Mouse (Mus musculus): Measurements from ENCODE around the gene Slc25a14.

The Slc25a14 gene

GRCm38 (mm10) chrX:48623379-48624053 lies at the start of gene Slc25a14:
Gene Slc25a14, plus strand, starts transcription at chrX:48623413.
- DNase-seq = peak; percentile 61 to 65

- no peak for DNase-seq
Measured at GRCm38 (mm10) chrX:48583332-48583731, 39.9 kb upstream of the Slc25a14 start.

GRCm38 (mm10) chrX:48593721-48594098 lies 29.5 kb upstream of the Slc25a14 start:
- DNase-seq = no peak

- peak; percentile 56 to 70 for DNase-seq
Measured at GRCm38 (mm10) chrX:48594099-48594760, 29.0 kb upstream of the Slc25a14 start, which contains the start of gene Zfp280c. Gene Zfp280c, minus strand, starts transcription at chrX:48594504.

- no peak for DNase-seq
Measured at GRCm38 (mm10) chrX:48596053-48596452, 27.2 kb upstream of the Slc25a14 start.

- DNase-seq = no peak
Measured at GRCm38 (mm10) chrX:48596906-48597305, 26.3 kb upstream of the Slc25a14 start.

GRCm38 (mm10) chrX:48604872-48605271 lies 18.3 kb upstream of the Slc25a14 start:
- no peak for DNase-seq

- no peak for DNase-seq
Measured at GRCm38 (mm10) chrX:48623049-48623378, 199 bp upstream of the Slc25a14 start.

GRCm38 (mm10) chrX:48624054-48624420 lies 824 bp downstream of the Slc25a14 start:
- no peak for DNase-seq

GRCm38 (mm10) chrX:48637032-48637431 lies 13.8 kb downstream of the Slc25a14 start:
- DNase-seq = no peak

- peak; percentile 2 to 15 for DNase-seq
Measured at GRCm38 (mm10) chrX:48644122-48644521, 20.9 kb downstream of the Slc25a14 start.

- no peak for DNase-seq
Measured at GRCm38 (mm10) chrX:48666807-48667206, 43.6 kb downstream of the Slc25a14 start.

- no peak for DNase-seq
Measured at GRCm38 (mm10) chrX:48669588-48669987, 46.4 kb downstream of the Slc25a14 start.

- DNase-seq = no peak
Measured at GRCm38 (mm10) chrX:48671714-48672113, 48.5 kb downstream of the Slc25a14 start.

- no peak for DNase-seq
Measured at GRCm38 (mm10) chrX:48674171-48674570, 51.0 kb downstream of the Slc25a14 start, which contains the start of gene Gpr119. Gene Gpr119, minus strand, starts transcription at chrX:48674478.

GRCm38 (mm10) chrX:48683451-48683850 lies 60.2 kb downstream of the Slc25a14 start:
- DNase-seq = peak in 1 of 2 experiments; percentile 7

- DNase-seq = no peak
Measured at GRCm38 (mm10) chrX:48683857-48684256, 60.6 kb downstream of the Slc25a14 start.

- DNase-seq = no peak
Measured at GRCm38 (mm10) chrX:48694460-48694859, 71.2 kb downstream of the Slc25a14 start.

GRCm38 (mm10) chrX:48694864-48695371 lies 71.7 kb downstream of the Slc25a14 start, which contains the start of gene Rbmx2:
Gene Rbmx2, plus strand, starts transcription at chrX:48695004.
- DNase-seq = peak; percentile 78 to 79

GRCm38 (mm10) chrX:48709701-48710100 lies 86.5 kb downstream of the Slc25a14 start:
- no peak for DNase-seq
